Mouse (Mus musculus) 416B (cell line): ENCODE data around the gene Adap2.

Experiments
- DNase-seq: peaks from one replicate; pipeline ENCODE4 v3.0.0; 2011; ENCODE audit warnings: low read depth

The Adap2 gene

DNA sequence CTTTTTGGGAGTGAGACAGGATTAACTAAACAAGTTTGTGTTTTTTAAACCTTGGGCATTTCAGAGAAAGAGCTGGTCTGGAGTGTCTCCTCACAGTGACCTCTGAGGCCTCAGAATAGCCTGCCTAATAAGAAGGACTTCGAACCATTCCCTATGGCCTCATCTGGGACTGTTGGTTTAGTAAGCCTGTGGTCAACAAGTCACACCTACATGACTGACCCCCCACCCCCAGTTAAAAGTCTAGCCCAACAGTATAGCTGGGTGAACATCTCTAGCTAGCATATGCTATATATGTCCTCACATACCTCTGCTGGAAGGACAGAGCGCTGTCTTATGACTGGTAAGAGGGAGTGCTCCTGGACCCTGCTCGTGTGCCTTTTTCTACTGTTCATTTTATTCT, 45.4 kb downstream of the Adap2 start:
- no peak for DNase-seq

GRCm38 (mm10) chr11:80199773-80200172, 45.9 kb downstream of the Adap2 start:
- DNase-seq: peak; percentile 50

- peak; percentile 66 for DNase-seq
Observed at GRCm38 (mm10) chr11:80200326-80200725, 46.4 kb downstream of the Adap2 start.

- no peak for DNase-seq
Observed at GRCm38 (mm10) chr11:80202296-80202695, 48.4 kb downstream of the Adap2 start.

- no peak for DNase-seq
Observed at GRCm38 (mm10) chr11:80204037-80204436, 50.1 kb downstream of the Adap2 start.

DNA sequence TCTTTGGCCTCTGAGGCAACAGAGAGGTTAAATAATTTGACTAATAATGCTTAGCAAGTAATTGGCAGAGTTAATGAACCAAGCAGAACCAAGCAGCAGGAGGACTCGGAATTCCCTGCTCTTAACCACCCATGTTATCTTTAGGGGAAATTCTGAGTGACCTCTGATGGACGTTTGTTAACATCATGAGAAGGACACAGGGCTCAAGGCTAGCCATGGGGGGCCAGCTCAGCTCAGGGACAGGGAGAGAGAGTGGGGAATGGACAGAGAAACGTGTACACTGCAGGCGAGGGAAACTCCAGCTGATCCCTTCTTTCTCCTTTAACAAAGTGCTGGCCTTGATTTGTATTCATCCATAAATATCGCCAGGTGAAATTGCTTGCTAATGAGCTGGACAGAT, 51.0 kb downstream of the Adap2 start:
- no peak for DNase-seq

DNA sequence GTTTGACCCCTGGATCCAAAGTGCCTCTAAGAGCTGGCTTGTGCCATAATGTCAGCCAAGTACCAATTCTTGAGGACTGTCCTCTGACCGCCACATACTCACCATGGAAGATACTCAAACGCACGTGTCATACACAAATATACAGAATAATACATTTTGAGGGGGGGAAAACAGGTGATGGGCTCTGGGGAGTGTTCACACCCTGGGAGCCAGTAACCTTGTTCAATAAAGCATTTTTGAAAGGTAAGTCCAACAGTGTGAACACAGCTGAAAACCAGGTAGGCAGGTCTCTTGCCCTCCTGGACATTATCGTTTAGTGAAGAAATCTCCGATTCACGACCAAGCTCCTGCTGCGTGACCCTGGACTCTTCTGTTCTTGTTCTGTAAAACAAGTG, 54.6 kb downstream of the Adap2 start:
- no peak for DNase-seq

DNA sequence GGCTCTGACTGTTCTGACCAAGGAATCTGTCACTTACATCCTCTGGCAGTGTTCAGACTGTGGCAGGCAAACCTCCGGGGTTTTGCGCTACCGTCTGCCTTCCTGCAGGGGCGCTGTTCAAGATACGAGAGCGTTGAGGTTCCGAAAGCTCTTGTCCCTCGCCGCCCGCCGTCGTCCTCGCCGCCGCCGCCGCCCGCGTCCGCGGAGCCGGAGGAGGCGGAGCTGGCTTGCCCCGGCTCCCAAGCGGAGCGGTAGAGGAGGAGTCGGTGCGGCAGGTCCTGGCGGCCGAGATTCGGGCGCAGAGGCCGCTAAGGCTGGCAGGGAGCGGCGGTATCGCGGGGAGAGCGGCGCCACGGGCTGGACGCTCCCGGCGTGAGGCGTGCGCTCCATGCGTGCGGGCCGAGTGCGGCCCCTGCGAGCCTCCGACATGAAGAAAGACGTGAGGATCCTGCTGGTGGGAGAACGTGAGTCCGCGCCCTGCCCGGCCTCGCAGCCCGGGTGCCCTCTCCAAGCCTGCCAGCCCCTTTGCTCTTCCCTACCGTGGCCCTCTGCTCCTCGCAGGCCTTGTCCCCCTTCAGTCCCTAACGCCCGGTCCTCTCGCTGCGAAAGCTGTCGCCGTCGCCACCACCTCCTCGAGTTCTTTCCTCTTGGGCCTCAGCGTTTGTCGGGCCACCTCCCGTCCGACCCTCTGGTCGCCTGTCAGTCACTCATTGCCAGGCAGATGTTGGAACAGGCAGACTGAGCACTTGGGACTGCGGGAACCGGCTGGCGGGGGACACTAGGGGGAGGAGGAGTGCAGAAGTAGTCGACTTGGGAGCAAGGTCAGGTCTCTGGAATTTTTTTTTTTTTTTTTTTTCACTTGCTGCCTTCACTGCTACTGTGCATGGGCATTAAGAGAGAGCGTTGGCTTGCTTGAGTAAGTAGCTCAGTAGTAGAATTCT, 55.2 kb downstream of the Adap2 start, which contains the start of gene Rhot1:
Gene Rhot1 (plus strand): TSS at position 160 of the 941 bp plus-strand sequence.
- DNase-seq: peak; percentile 95

DNA sequence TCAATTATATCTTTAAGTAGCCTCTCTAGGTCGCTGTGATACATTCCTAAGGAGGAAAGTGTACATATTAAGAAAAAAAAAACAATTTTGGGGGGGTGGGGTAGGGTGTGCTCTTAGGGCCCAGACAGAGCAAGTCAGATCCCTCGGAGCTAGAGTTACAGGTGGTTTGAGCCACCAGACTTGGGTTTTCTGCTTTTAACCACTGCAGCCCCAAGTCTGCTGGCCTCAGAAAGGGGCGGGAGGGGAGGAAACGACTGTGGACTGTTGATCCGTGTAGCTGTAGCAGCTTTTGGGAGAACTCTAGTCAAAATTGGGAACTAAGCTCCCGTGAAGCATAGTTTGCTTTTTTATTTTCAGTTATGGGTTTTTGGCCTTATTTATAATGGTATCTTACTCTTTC, 56.4 kb downstream of the Adap2 start:
- peak; percentile 81 for DNase-seq

DNA sequence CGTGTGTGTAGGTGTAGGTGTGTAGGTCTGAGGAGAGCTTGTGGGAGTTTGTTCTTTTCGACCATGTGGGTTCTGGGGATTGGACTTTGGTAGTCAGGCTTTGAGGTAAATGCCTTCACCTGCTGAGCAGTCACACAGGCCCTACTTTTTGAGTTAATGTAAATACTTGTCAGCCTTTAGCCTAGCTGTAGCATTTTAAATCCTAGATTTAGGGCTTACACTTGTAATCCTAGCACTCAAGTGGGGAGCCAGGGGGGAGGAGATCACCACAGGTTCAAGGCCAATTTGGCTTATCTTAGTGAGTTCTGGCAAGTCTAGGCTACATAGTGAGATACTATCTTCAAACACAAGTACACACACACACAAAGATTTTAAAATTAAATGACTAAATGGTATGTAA, 58.4 kb downstream of the Adap2 start:
- DNase-seq: no peak

DNA sequence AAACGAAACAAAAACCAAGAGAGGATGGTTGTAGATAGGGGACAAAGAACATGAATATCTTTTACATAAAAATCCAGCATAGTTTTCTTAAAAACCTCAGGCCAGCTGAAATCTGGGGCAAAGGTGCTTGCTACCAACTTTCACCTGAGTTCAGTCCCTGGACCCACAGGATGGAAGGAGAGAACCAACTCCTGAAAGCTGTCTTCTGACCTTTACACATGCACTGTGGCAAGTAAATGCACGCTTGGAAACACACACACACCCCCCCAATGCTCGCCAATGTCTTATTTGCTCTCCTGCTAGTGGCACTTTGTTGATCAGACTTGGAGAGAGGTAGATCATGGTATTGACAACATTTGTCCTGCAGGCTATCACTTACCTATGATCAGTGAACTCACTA, 61.4 kb downstream of the Adap2 start:
- no peak for DNase-seq

- peak; percentile 29 for DNase-seq
Observed at GRCm38 (mm10) chr11:80218657-80219293, 64.9 kb downstream of the Adap2 start.
